Mouse (Mus musculus): ENCODE measurements around the gene Sct. TPM values are rescaled to one million over a fixed set of nuclear protein-coding genes. Genes with fewer than 3 reads are reported as not detected.
"Not testable (repeated sequence)": the region's sequence is repeated elsewhere in the genome, so short reads cannot be mapped to it uniquely, and the experiment has no call there.

The Sct gene
- total RNA-seq, 2 experiments from 2014 or later = not detected

DNA sequence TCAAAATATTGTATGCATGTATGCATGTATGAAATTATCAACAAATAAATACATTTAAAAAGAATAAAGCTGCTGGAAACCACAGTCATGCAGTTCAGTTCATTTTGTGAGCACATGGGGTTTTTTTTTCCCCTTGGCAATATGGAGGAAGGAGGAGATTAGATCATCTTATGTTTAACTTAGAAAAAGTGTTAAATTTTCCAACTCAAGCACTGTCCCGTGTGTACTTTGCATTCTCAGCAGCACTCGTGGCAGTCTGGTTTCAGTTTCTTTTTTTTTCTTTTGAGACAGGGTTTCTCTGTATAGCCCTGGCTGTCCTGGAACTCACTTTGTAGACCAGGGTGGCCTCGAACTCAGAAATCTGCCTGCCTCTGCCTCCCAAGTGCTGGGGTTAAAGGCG lies 28.4 kb downstream of the Sct start:
- not testable (repeated sequence) for ATAC-seq (replicated peaks; ENCODE audit: low FRiP score, low TSS enrichment, poor library complexity, severe bottlenecking)

DNA sequence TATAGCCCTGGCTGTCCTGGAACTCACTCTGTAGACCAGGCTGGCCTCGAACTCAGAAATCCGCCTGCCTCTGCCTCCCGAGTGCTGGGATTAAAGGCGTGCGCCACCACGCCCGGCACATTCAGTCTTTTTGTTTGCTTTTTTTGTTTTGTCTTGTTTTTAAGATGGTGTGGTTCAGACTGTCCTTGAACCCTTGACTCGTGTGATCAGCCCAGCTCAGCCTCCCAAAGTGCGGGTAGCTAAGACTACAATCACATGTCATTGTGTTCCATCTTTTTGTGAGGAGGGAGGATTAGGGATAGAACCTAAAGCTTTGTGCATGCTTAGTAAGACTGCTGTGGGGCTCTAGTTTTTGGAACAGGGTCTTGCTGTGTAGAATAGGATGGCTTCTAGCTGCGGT lies 47.4 kb downstream of the Sct start:
- no peak for ATAC-seq (replicated peaks; ENCODE audit: low FRiP score, low TSS enrichment, poor library complexity, severe bottlenecking)

DNA sequence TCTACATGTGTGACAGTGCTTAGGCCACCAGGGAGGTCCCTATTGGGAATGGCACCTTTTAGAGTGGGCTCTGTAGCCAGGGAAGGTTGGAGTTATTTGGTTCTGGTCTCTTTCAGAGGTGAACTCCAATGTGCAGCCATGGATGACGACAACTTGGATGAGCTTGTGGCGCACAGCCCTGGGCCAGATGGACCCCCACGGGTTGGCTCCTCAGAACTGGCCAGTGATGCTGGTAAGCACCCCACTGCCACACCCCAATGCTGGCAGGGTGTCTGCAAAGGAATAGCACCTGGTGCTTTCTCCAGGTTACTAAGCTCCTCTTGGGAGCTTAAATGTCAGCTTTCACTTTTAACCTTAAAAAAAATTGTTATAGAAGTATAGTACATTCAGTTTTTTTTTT lies 47.8 kb downstream of the Sct start:
- no peak for ATAC-seq (replicated peaks; ENCODE audit: low FRiP score, low TSS enrichment, poor library complexity, severe bottlenecking)

DNA sequence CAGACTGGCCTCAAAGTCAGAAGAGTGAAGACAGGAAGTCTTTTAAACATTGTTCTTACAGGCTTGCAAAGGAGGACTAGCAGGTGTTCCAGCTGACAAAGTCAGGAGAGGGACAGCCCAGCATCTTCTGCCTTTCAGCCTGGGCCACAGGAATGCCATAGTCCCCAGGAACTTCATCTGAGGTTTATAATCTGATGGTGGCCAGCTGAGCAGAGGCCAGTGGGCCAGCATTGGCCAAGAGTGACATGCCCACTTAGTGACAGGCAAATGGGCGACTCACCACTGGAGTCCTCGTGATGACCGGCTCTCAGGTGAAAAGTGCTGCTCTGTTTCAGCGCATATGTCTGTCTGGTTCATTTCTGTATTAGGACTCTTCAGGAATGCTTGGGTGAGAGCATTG lies 48.4 kb downstream of the Sct start:
- ATAC-seq (replicated peaks; ENCODE audit: low FRiP score, low TSS enrichment, poor library complexity, severe bottlenecking) = no peak

DNA sequence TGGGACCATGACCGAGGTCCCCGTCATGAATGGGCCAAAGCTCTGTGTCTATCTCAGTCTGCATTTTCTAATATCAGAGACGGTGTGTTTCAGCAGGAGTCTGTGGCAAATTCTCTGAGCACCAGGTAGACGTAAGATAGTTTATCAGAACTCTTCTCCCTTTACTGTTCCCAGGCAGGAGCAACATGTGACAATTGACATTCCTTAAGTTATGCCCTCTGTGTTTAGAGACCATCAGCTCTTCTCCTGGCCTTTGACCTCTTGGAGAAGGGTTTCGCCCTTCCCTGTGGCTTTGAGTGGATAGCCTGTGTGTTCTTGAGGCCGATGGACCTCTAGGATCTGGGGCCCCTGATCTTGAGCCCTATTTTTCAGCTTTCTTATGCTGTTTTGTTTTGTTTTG lies 49.2 kb downstream of the Sct start:
- ATAC-seq (replicated peaks; ENCODE audit: low FRiP score, low TSS enrichment, poor library complexity, severe bottlenecking) = no peak

Other genes with a start within 250 kb of the Sct start
- 0.20 and 0.70 TPM in 2 replicates for gene B4galnt4, start 218.0 kb downstream of the Sct start, total RNA-seq (2014; fragmentation: Nextera tagmentation)
- gene B4galnt4, start 218.0 kb downstream of the Sct start, total RNA-seq (2017) = not detected in 2 replicates
- 0.17 and 11.2 TPM in 2 replicates for gene Pkp3, start 200.9 kb downstream of the Sct start, total RNA-seq (2014; fragmentation: Nextera tagmentation)
- 2.8 TPM in 1 of 2 replicates, not detected in the other for gene Pkp3, start 200.9 kb downstream of the Sct start, total RNA-seq (2017)
- gene Sigirr, start 178.6 kb downstream of the Sct start, total RNA-seq (2014; fragmentation: Nextera tagmentation) = 14.0 and 24.8 TPM in 2 replicates
- 7.1 and 13.0 TPM in 2 replicates for gene Sigirr, start 178.6 kb downstream of the Sct start, total RNA-seq (2017)
- gene Ano9, start 161.3 kb downstream of the Sct start, total RNA-seq (2014; fragmentation: Nextera tagmentation) = not detected in 2 replicates
- gene Ano9, start 161.3 kb downstream of the Sct start, total RNA-seq (2017) = not detected in 2 replicates
- gene Ptdss2, start 156.8 kb downstream of the Sct start, total RNA-seq (2014; fragmentation: Nextera tagmentation) = 59.0 and 64.0 TPM in 2 replicates
- 14.0 and 21.1 TPM in 2 replicates for gene Ptdss2, start 156.8 kb downstream of the Sct start, total RNA-seq (2017)
- gene Rnh1, start 106.3 kb downstream of the Sct start, total RNA-seq (2014; fragmentation: Nextera tagmentation) = 43.7 and 54.2 TPM in 2 replicates
- gene Rnh1, start 106.3 kb downstream of the Sct start, total RNA-seq (2017) = 20.7 and 30.4 TPM in 2 replicates
- 73.1 and 108 TPM in 2 replicates for gene Hras, start 85.1 kb downstream of the Sct start, total RNA-seq (2014; fragmentation: Nextera tagmentation)
- 30.1 and 48.6 TPM in 2 replicates for gene Hras, start 85.1 kb downstream of the Sct start, total RNA-seq (2017)
- gene Lrrc56, start 85.0 kb downstream of the Sct start, total RNA-seq (2014; fragmentation: Nextera tagmentation) = 4.3 and 6.1 TPM in 2 replicates
- 0.28 and 0.88 TPM in 2 replicates for gene Lrrc56, start 85.0 kb downstream of the Sct start, total RNA-seq (2017)
- not detected in 2 replicates for gene Lmntd2, start 65.1 kb downstream of the Sct start, total RNA-seq (2014; fragmentation: Nextera tagmentation)
- not detected in 2 replicates for gene Lmntd2, start 65.1 kb downstream of the Sct start, total RNA-seq (2017)
- 3.1 and 6.4 TPM in 2 replicates for gene Rassf7, start 63.3 kb downstream of the Sct start, total RNA-seq (2014; fragmentation: Nextera tagmentation)
- 3.4 and 4.6 TPM in 2 replicates for gene Rassf7, start 63.3 kb downstream of the Sct start, total RNA-seq (2017)
- 114 and 119 TPM in 2 replicates for gene Phrf1, start 50.3 kb downstream of the Sct start, total RNA-seq (2014; fragmentation: Nextera tagmentation)
- 53.9 and 79.3 TPM in 2 replicates for gene Phrf1, start 50.3 kb downstream of the Sct start, total RNA-seq (2017)
- 6.4 and 27.5 TPM in 2 replicates for gene Irf7, start 12.7 kb downstream of the Sct start, total RNA-seq (2014; fragmentation: Nextera tagmentation)
- 9.7 and 9.9 TPM in 2 replicates for gene Irf7, start 12.7 kb downstream of the Sct start, total RNA-seq (2017)
- gene Cdhr5, start 2.3 kb downstream of the Sct start, total RNA-seq (2014; fragmentation: Nextera tagmentation) = not detected in 2 replicates
- gene Cdhr5, start 2.3 kb downstream of the Sct start, total RNA-seq (2017) = not detected in 2 replicates
- gene Drd4, start 12.9 kb upstream of the Sct start, total RNA-seq (2014; fragmentation: Nextera tagmentation) = not detected in 2 replicates
- not detected in 2 replicates for gene Drd4, start 12.9 kb upstream of the Sct start, total RNA-seq (2017)
- 54.5 and 74.1 TPM in 2 replicates for gene Deaf1, start 48.6 kb upstream of the Sct start, total RNA-seq (2014; fragmentation: Nextera tagmentation)
- gene Deaf1, start 48.6 kb upstream of the Sct start, total RNA-seq (2017) = 11.0 and 32.1 TPM in 2 replicates
- gene Tmem80, start 48.6 kb upstream of the Sct start, total RNA-seq (2014; fragmentation: Nextera tagmentation) = 23.0 and 39.1 TPM in 2 replicates
- gene Tmem80, start 48.6 kb upstream of the Sct start, total RNA-seq (2017) = 9.7 and 17.4 TPM in 2 replicates
- 2.0 TPM in 1 of 2 replicates, not detected in the other for gene Eps8l2, start 59.7 kb upstream of the Sct start, total RNA-seq (2014; fragmentation: Nextera tagmentation)
- gene Eps8l2, start 59.7 kb upstream of the Sct start, total RNA-seq (2017) = not detected in 2 replicates
- 327 and 353 TPM in 2 replicates for gene Taldo1, start 113.1 kb upstream of the Sct start, total RNA-seq (2014; fragmentation: Nextera tagmentation)
- gene Taldo1, start 113.1 kb upstream of the Sct start, total RNA-seq (2017) = 401 and 451 TPM in 2 replicates
- gene Gatd1, start 135.0 kb upstream of the Sct start, total RNA-seq (2014; fragmentation: Nextera tagmentation) = 26.8 and 33.7 TPM in 2 replicates
- 10.9 and 13.9 TPM in 2 replicates for gene Gatd1, start 135.0 kb upstream of the Sct start, total RNA-seq (2017)
- gene Cend1, start 150.4 kb upstream of the Sct start, total RNA-seq (2014; fragmentation: Nextera tagmentation) = not detected in 2 replicates
- not detected in 2 replicates for gene Cend1, start 150.4 kb upstream of the Sct start, total RNA-seq (2017)
- 25.9 and 45.2 TPM in 2 replicates for gene Slc25a22, start 158.8 kb upstream of the Sct start, total RNA-seq (2014; fragmentation: Nextera tagmentation)
- gene Slc25a22, start 158.8 kb upstream of the Sct start, total RNA-seq (2017) = 3.4 and 6.7 TPM in 2 replicates
- 46.5 and 64.8 TPM in 2 replicates for gene Pidd1, start 164.9 kb upstream of the Sct start, total RNA-seq (2014; fragmentation: Nextera tagmentation)
- gene Pidd1, start 164.9 kb upstream of the Sct start, total RNA-seq (2017) = 7.5 and 14.3 TPM in 2 replicates
- gene Rplp2, start 168.2 kb upstream of the Sct start, total RNA-seq (2014; fragmentation: Nextera tagmentation) = 4,458 and 6,012 TPM in 2 replicates
- 2,286 and 2,743 TPM in 2 replicates for gene Rplp2, start 168.2 kb upstream of the Sct start, total RNA-seq (2017)
- 29.7 and 32.6 TPM in 2 replicates for gene Pnpla2, start 176.1 kb upstream of the Sct start, total RNA-seq (2014; fragmentation: Nextera tagmentation)
- gene Pnpla2, start 176.1 kb upstream of the Sct start, total RNA-seq (2017) = 7.1 and 17.8 TPM in 2 replicates
- not detected in 2 replicates for gene Cracr2b, start 182.0 kb upstream of the Sct start, total RNA-seq (2014; fragmentation: Nextera tagmentation)
- gene Cracr2b, start 182.0 kb upstream of the Sct start, total RNA-seq (2017) = 0.23 TPM in 1 of 2 replicates, not detected in the other
- gene Cd151, start 188.3 kb upstream of the Sct start, total RNA-seq (2014; fragmentation: Nextera tagmentation) = 20.2 and 24.2 TPM in 2 replicates
- 13.2 and 17.6 TPM in 2 replicates for gene Cd151, start 188.3 kb upstream of the Sct start, total RNA-seq (2017)
- 77.2 and 78.1 TPM in 2 replicates for gene Polr2l, start 196.0 kb upstream of the Sct start, total RNA-seq (2014; fragmentation: Nextera tagmentation)
- gene Polr2l, start 196.0 kb upstream of the Sct start, total RNA-seq (2017) = 53.3 and 54.9 TPM in 2 replicates
- gene Tspan4, start 196.1 kb upstream of the Sct start, total RNA-seq (2014; fragmentation: Nextera tagmentation) = 31.6 and 38.2 TPM in 2 replicates
- 26.0 and 33.9 TPM in 2 replicates for gene Tspan4, start 196.1 kb upstream of the Sct start, total RNA-seq (2017)